20 mouse cellular contexts compared by ENCODE assay signal in the genomic region with DNA sequence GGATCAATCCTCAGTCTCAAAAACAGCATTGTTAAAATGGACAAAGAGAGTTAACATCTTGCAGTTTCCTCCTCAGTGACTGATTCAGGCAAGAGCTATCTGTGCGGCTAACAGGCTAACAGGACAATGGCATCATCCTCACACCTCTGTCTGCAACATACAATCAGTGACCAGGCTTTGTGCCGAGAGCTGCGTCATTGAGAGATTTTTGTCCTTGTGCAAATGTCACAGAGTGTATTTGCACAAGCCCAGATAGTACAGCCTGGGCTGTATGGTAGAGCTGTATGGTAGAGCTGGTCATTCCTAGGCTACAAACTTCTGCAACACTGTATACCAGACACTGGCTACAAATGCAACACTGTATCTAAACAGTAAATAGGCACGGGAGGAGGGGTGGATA.
"Had no signal": no experiment of that assay in that cellular context is flagged by ENCODE, and none has a peak within 500 bp of the region (broad histone marks: within the 10 kb centered on the region; RNA-seq: fewer than 3 reads in every experiment).

No protein-coding gene starts in this region.

- H3K4me3 ChIP-seq: limb, embryonic 12.5 days; limb, embryonic 15.5 days; liver, embryonic 12.5 days; liver, embryonic 15.5 days; midbrain, embryonic 12.5 days; midbrain, embryonic 15.5 days; myocyte; neural tube, embryonic 13.5 days; stomach, embryonic 15.5 days had no signal

- H3K36me3 ChIP-seq: limb, embryonic 12.5 days; limb, embryonic 15.5 days; liver, embryonic 12.5 days; liver, embryonic 15.5 days; midbrain, embryonic 12.5 days; midbrain, embryonic 15.5 days; neural tube, embryonic 13.5 days; stomach, embryonic 15.5 days had no signal

- H3K9me3 ChIP-seq: limb, embryonic 12.5 days; limb, embryonic 15.5 days; liver, embryonic 12.5 days; liver, embryonic 15.5 days; midbrain, embryonic 12.5 days; midbrain, embryonic 15.5 days; neural tube, embryonic 13.5 days; stomach, embryonic 15.5 days had no signal

- H3K27me3 ChIP-seq: limb, embryonic 12.5 days; limb, embryonic 15.5 days; liver, embryonic 12.5 days; liver, embryonic 15.5 days; midbrain, embryonic 12.5 days; midbrain, embryonic 15.5 days; neural tube, embryonic 13.5 days; stomach, embryonic 15.5 days had no signal

- H3K4me2 ChIP-seq: limb, embryonic 12.5 days; limb, embryonic 15.5 days; liver, embryonic 12.5 days; liver, embryonic 15.5 days; midbrain, embryonic 12.5 days; midbrain, embryonic 15.5 days; neural tube, embryonic 13.5 days; stomach, embryonic 15.5 days had no signal

- ATAC-seq: liver, embryonic 12.5 days; midbrain, embryonic 15.5 days had no signal

- H3K9ac ChIP-seq: limb, embryonic 12.5 days; limb, embryonic 15.5 days; liver, embryonic 12.5 days; liver, embryonic 15.5 days; midbrain, embryonic 12.5 days; midbrain, embryonic 15.5 days; neural tube, embryonic 13.5 days; stomach, embryonic 15.5 days had no signal

- H3K4me1 ChIP-seq: limb, embryonic 12.5 days; midbrain, embryonic 12.5 days; stomach, embryonic 15.5 days had no signal

- DNase-seq: kidney, adult 9 months; kidney, postnatal 14 days; kidney, postnatal 4 days; left cerebral cortex, postnatal 4 days; lung, adult 2 months; lung, postnatal 14 days; lung, postnatal 4 days; retina, postnatal 1 day; right cerebral cortex, postnatal 25 days; spleen, adult 18-20 months; thymus, postnatal 25 days had no signal

- H3K27ac ChIP-seq: limb, embryonic 12.5 days; limb, embryonic 15.5 days; liver, embryonic 12.5 days; liver, embryonic 15.5 days; midbrain, embryonic 12.5 days; midbrain, embryonic 15.5 days; neural tube, embryonic 13.5 days; stomach, embryonic 15.5 days had no signal
